Mouse (Mus musculus) neural tube, postnatal 0 days (tissue): ENCODE measurements around the gene Tnp2. TPM values are rescaled to one million over a fixed set of nuclear protein-coding genes. Genes with fewer than 3 reads are reported as not detected.

Experiments
- polyA plus RNA-seq: library from polyadenylated mRNA; unstranded; fragments of >200 nt; fragmentation: Nextera tagmentation; extraction: Ambion mirVana; gene quantifications from 2 replicates; pipeline ENCODE4 v1.2.1, GENCODE M21; 2015

The Tnp2 gene
- not detected in 2 replicates for polyA plus RNA-seq

GRCm38 (mm10) chr16:10788271-10788670 lies at the start of gene Tnp2:
Gene Tnp2 (minus strand): TSS chr16:10788660.

GRCm38 (mm10) chr16:10834911-10835587 lies 46.6 kb upstream of the Tnp2 start, which contains the start of gene Rmi2:
Gene Rmi2 (plus strand): TSS chr16:10835059.

GRCm38 (mm10) chr16:10812865-10813371 lies 24.5 kb upstream of the Tnp2 start, which contains the start of gene Gm11172:
Gene Gm11172 (plus strand): TSS chr16:10812915.

GRCm38 (mm10) chr16:10805789-10806527 lies 17.5 kb upstream of the Tnp2 start, which contains the start of gene Prm1:
Gene Prm1 (minus strand): TSS chr16:10805839.

GRCm38 (mm10) chr16:10796034-10796433 lies 7.6 kb upstream of the Tnp2 start, which contains the start of gene Prm2:
Gene Prm2 (minus strand): TSS chr16:10796134.

GRCm38 (mm10) chr16:10790702-10791101 lies 2.2 kb upstream of the Tnp2 start, which contains the start of gene Prm3:
Gene Prm3 (minus strand): TSS chr16:10790914.

GRCm38 (mm10) chr16:10785371-10786231 lies 2.9 kb downstream of the Tnp2 start, which contains the start of gene Socs1:
Gene Socs1 (minus strand): TSS chr16:10785536.

Other genes with a start within 250 kb of the Tnp2 start
- 27.2 and 32.4 TPM in 2 replicates for gene Dexi, start 245.6 kb downstream of the Tnp2 start, polyA plus RNA-seq
- gene Clec16a, start 243.3 kb downstream of the Tnp2 start, polyA plus RNA-seq = 66.2 and 72.3 TPM in 2 replicates
- 6.7 and 6.9 TPM in 2 replicates for gene Socs1, start 3.1 kb downstream of the Tnp2 start, polyA plus RNA-seq
- gene Prm3, start 2.3 kb upstream of the Tnp2 start, polyA plus RNA-seq = not detected in 2 replicates
- not detected in 2 replicates for gene Prm2, start 7.5 kb upstream of the Tnp2 start, polyA plus RNA-seq
- 0.62 and 0.76 TPM in 2 replicates for gene Prm1, start 17.2 kb upstream of the Tnp2 start, polyA plus RNA-seq
- gene Gm11172, start 24.3 kb upstream of the Tnp2 start, polyA plus RNA-seq = not detected in 2 replicates
- 0.43 and 0.52 TPM in 2 replicates for gene Rmi2, start 46.4 kb upstream of the Tnp2 start, polyA plus RNA-seq